Mouse (Mus musculus) cerebellum, adult 2 months (tissue): ENCODE data around the gene Alg12.

Experiments
- CTCF ChIP-seq: fragments of 200-500 bp; IDR thresholded peaks from 2 replicates; pipeline ENCODE4 v1.5.1; 2011; ENCODE audit warnings: low read depth, mild to moderate bottlenecking, control low read depth, low read length, moderate library complexity, borderline replicate concordance; ENCODE audit not compliant: insufficient read depth
- POLR2A ChIP-seq: fragments of 200-500 bp; IDR thresholded peaks from 2 replicates; pipeline ENCODE4 v1.6.1; 2011; ENCODE audit warnings: low read length, control low read depth, borderline replicate concordance; ENCODE audit not compliant: insufficient read depth

GRCm38 (mm10) chr15:88768537-88768936, 50.6 kb downstream of the Alg12 start:
- TF ChIP-seq CTCF (no peak), POLR2A (no peak)
